24 mouse cellular contexts compared by ENCODE assay signal in the genomic region with DNA sequence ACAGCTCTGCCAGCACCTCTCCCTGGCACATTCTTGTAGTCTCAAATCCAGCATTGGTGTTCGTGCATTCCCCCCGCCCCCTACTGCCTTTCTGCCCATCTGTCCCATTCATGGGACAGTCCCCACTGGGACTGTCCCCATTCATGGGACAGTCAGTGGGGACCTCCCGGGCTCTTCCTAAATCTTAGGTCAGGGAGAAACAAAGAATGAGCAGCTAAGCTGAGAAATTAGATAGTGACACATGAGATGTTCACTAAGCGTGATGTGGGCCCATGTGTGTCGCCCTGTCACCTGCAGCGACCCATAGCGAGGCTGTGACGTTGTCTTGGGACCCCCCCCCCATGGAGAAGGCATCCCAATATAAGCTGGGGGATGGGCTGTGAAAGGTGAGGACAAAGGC. TPM values are rescaled to one million over a fixed set of nuclear protein-coding genes. Genes with fewer than 3 reads are reported as not detected.
DNase-seq lines count a peak whose midpoint lies in the region; ATAC-seq and TF ChIP-seq lines count a peak whose summit lies in the region.
"Had no signal": no experiment of that assay in that cellular context is flagged by ENCODE, and none has a peak within 500 bp of the region (broad histone marks: within the 10 kb centered on the region; RNA-seq: fewer than 3 reads in every experiment).

No protein-coding gene starts in this region.

- 68% methylated on average over 8 of the region's 8 CpGs for WGBS in embryonic facial prominence, embryonic 14.5 days
- 77% methylated on average over 8 of the region's 8 CpGs for WGBS in embryonic facial prominence, embryonic 10.5 days

- peak overlapping the region; percentile 15; the same call in 1 of the 2 replicates for H3K27ac ChIP-seq in embryonic facial prominence, embryonic 14.5 days (replicated peaks; ENCODE audit: low read depth, low read length)
- H3K27ac ChIP-seq in embryonic facial prominence, embryonic 10.5 days (replicated peaks): no peak overlapping the region
- H3K27ac ChIP-seq in CH12.LX (ENCODE audit: insufficient read depth, low read depth): peak overlapping the region; percentile 80

- TF ChIP-seq EP300 in CH12.LX (IDR thresholded peaks at IDR 0.05; ENCODE audit: low read length): peak; percentile 87

- dilution Hi-C loops in CH12.LX (cut with MboI; ENCODE audit: extremely low pct_ligation_motif_present, extremely low pct_unique_long_range_greater_than_20kb, low sequenced_read_pairs): no loop called here

- H3K4me1 ChIP-seq in embryonic facial prominence, embryonic 14.5 days (ENCODE audit: control insufficient read depth, insufficient read depth, low read length): no peaks in the 10 kb centered on the region
- peaks cover 7% of the 10 kb centered on the region for H3K4me1 ChIP-seq in embryonic facial prominence, embryonic 10.5 days
- H3K4me1 ChIP-seq in CH12.LX (ENCODE audit: control insufficient read depth in 1 of 2, insufficient read depth in 2 of 2): peaks cover 37 to 83% of the 10 kb centered on the region in 2 experiments

- H3K36me3 ChIP-seq in embryonic facial prominence, embryonic 14.5 days (ENCODE audit: control insufficient read depth, insufficient read depth, low read length): no peaks in the 10 kb centered on the region
- no peaks in the 10 kb centered on the region for H3K36me3 ChIP-seq in embryonic facial prominence, embryonic 10.5 days (replicated peaks)
- H3K36me3 ChIP-seq in CH12.LX (replicated peaks in 1 of 2; ENCODE audit: control insufficient read depth in 1 of 2, insufficient read depth in 1 of 2, low read length in 1 of 2): peaks cover 54 to 77% of the 10 kb centered on the region in 2 experiments
- H3K36me3 ChIP-seq: G1E had no signal

- no peak for ATAC-seq in embryonic facial prominence, embryonic 14.5 days (ENCODE audit: low read depth)
- ATAC-seq: activated CD4-positive, CD25-positive, alpha-beta regulatory T cell, adult 4 months; CD4-positive, CD25-positive, alpha-beta regulatory T cell, adult 4 months; Patski had no signal

- TF ChIP-seq RAD21 in CH12.LX (IDR thresholded peaks at IDR 0.05; ENCODE audit: low read depth, low read length): no peak; the same call in 1 of the 2 replicates

- in situ Hi-C loops in CH12.LX (cut with MboI; ENCODE audit: low pct_ligation_motif_present, low pct_unique_long_range_greater_than_20kb, low sequenced_read_pairs): no loop called here

- no peak overlapping the region for H3K4me3 ChIP-seq in embryonic facial prominence, embryonic 14.5 days (ENCODE audit: low read depth, low read length)
- no peak overlapping the region for H3K4me3 ChIP-seq in embryonic facial prominence, embryonic 10.5 days
- H3K4me3 ChIP-seq in CH12.LX (replicated peaks in 1 of 3; ENCODE audit: low read depth in 2 of 3, low read length in 2 of 3, poor library complexity in 1 of 3): no peak overlapping the region

- DNase-seq in embryonic facial prominence, embryonic 14.5 days (ENCODE audit: low spot score): no peak
- DNase-seq in embryonic facial prominence, embryonic 10.5 days (ENCODE audit: low spot score): no peak
- peak; percentile 88 for DNase-seq in CH12.LX (ENCODE audit: extremely low read depth)
- DNase-seq in adrenal gland, adult 8-10 months: no peak
- DNase-seq: adrenal gland, adult 2 months; adrenal gland, postnatal 10 days; adrenal gland, postnatal 14 days; adrenal gland, postnatal 25 days; adrenal gland, postnatal 36 days; B cell, adult 2 months; cerebellum, adult 11 months; cerebellum, adult 11-12 months; cerebellum, adult 18-20 months; cerebellum, adult 2 months; cerebellum, adult 8-10 months had no signal

- H3K27me3 ChIP-seq in embryonic facial prominence, embryonic 14.5 days (replicated peaks; ENCODE audit: control insufficient read depth, insufficient read depth, low read length): no peaks in the 10 kb centered on the region; the same call in 1 of the 2 replicates
- peaks cover 44% of the 10 kb centered on the region for H3K27me3 ChIP-seq in embryonic facial prominence, embryonic 10.5 days (replicated peaks; ENCODE audit: low read depth, poor library complexity, severe bottlenecking)
- H3K27me3 ChIP-seq in CH12.LX (replicated peaks): no peaks in the 10 kb centered on the region

- no peak overlapping the region for H3K9ac ChIP-seq in embryonic facial prominence, embryonic 14.5 days (ENCODE audit: low read depth, low read length)
- 0 out of 2 replicates have a peak overlapping the region, but pooled peaks have one; percentile 12 for H3K9ac ChIP-seq in CH12.LX (ENCODE audit: insufficient read depth, low read depth)

- TF ChIP-seq POLR2A in CH12.LX (IDR thresholded peaks at IDR 0.05; ENCODE audit: low read depth, low read length): no peak

- no peaks in the 10 kb centered on the region; the same call in 1 of the 2 replicates for H3K79me2 ChIP-seq in CH12.LX (replicated peaks; ENCODE audit: control insufficient read depth, extremely low read depth, insufficient read depth, poor library complexity, severe bottlenecking)

- H3K9me3 ChIP-seq in embryonic facial prominence, embryonic 14.5 days (ENCODE audit: control insufficient read depth, low read length): no peaks in the 10 kb centered on the region
- H3K9me3 ChIP-seq in embryonic facial prominence, embryonic 10.5 days: no peaks in the 10 kb centered on the region
- no peaks in the 10 kb centered on the region for H3K9me3 ChIP-seq in CH12.LX (replicated peaks; ENCODE audit: low read length)

- no peak overlapping the region for H3K4me2 ChIP-seq in embryonic facial prominence, embryonic 14.5 days (ENCODE audit: low read depth, low read length)
- H3K4me2 ChIP-seq in CH12.LX (ENCODE audit: insufficient read depth, low read depth, poor library complexity, severe bottlenecking): peak overlapping the region; percentile 39

- no peak for TF ChIP-seq CTCF in CH12.LX (conservative IDR thresholded peaks at IDR 0.05 in 1 of 2, IDR thresholded peaks at IDR 0.05 in 1 of 2; ENCODE audit: low read depth in 2 of 2, low read length in 2 of 2)

TF ChIP-seq in CH12.LX, 34 proteins besides CTCF, POLR2A, EP300 and RAD21:
- TF ChIP-seq SIN3A (IDR thresholded peaks at IDR 0.05; ENCODE audit: low read length): peak; percentile 69; the same call in 1 of the 2 replicates
- peak; percentile 69; the same call in 1 of the 2 replicates for TF ChIP-seq MXI1 (IDR thresholded peaks at IDR 0.05; ENCODE audit: low read depth, low read length)
- TF ChIP-seq USF2 (conservative IDR thresholded peaks at IDR 0.05; ENCODE audit: low read depth, low read length): no peak
- TF ChIP-seq NELFE (IDR thresholded peaks at IDR 0.05; ENCODE audit: low read depth, low read length): 0 out of 2 replicates have a peak, but pooled peaks have one; percentile 22
- no peak for TF ChIP-seq PAX5 (IDR thresholded peaks at IDR 0.05; ENCODE audit: low read length)
- TF ChIP-seq BHLHE40 (IDR thresholded peaks at IDR 0.05; ENCODE audit: low read depth, low read length): peak; percentile 97
- TF ChIP-seq IRF4 (IDR thresholded peaks at IDR 0.05; ENCODE audit: low read depth, low read length): peak; percentile 73
- TF ChIP-seq CHD1 (IDR thresholded peaks at IDR 0.05; ENCODE audit: low read depth, low read length): no peak
- TF ChIP-seq TCF12 (IDR thresholded peaks at IDR 0.05; ENCODE audit: low read depth, low read length): peak; percentile 92
- peak; percentile 76; the same call in 1 of the 2 replicates for TF ChIP-seq RCOR1 (conservative IDR thresholded peaks at IDR 0.05; ENCODE audit: low read depth, low read length)
- no peak for TF ChIP-seq ZC3H11A (IDR thresholded peaks at IDR 0.05; ENCODE audit: low read depth, low read length)
- TF ChIP-seq MEF2A (IDR thresholded peaks at IDR 0.05; ENCODE audit: borderline replicate concordance, low read depth, low read length): peak; percentile 78
- TF ChIP-seq CHD2 (IDR thresholded peaks at IDR 0.05; ENCODE audit: low read length): peak; percentile 57
- peak; percentile 96 for TF ChIP-seq ETS1 (conservative IDR thresholded peaks at IDR 0.05; ENCODE audit: low read depth, low read length)
TF ChIP-seq in CH12.LX: peak in this region for 10.

RNA-seq across cellular contexts. Expression of gene Trp73, which starts 48.7 kb away (rescaled TPM):
- 3.5 and 3.8 TPM in 2 replicates for polyA plus RNA-seq in embryonic facial prominence, embryonic 14.5 days (2014; fragmentation: Nextera tagmentation; extraction: Ambion mirVana)
- 0.59 and 0.97 TPM in 2 replicates for polyA plus RNA-seq in embryonic facial prominence, embryonic 10.5 days (2016; fragmentation: Nextera tagmentation; extraction: Ambion mirVana)
- total RNA-seq in CH12.LX (2012; rRNA removed) (27.7 and 34.3 TPM in 2 replicates), CH12.LX (2014; rRNA removed) (12.5 and 14.0 TPM in 2 replicates)
- polyA plus RNA-seq in CH12.LX (2012; ENCODE audit: insufficient read length, low read depth): 19.0 and 30.0 TPM in 2 replicates
- total RNA-seq in adrenal gland, adult 8-10 months (2022): under 1 TPM in 1 of 4 experiments, not detected in 3; 0.22 TPM
- total RNA-seq: adrenal gland, adult 18-20 months; adrenal gland, adult 2 months; adrenal gland, postnatal 14 days; adrenal gland, postnatal 25 days; adrenal gland, postnatal 36 days had no signal
- polyA plus RNA-seq: activated CD4-positive, CD25-positive, alpha-beta regulatory T cell, adult 4 months; CD4-positive, CD25-positive, alpha-beta regulatory T cell, adult 4 months; G1E had no signal

RNA-seq across cellular contexts. Expression of gene Ccdc27, which starts 48.9 kb away (rescaled TPM):
- 0.09 TPM in 1 of 2 replicates, not detected in the other for polyA plus RNA-seq in embryonic facial prominence, embryonic 14.5 days (2014; fragmentation: Nextera tagmentation; extraction: Ambion mirVana)
- not detected in 2 replicates for polyA plus RNA-seq in embryonic facial prominence, embryonic 10.5 days (2016; fragmentation: Nextera tagmentation; extraction: Ambion mirVana)
- not detected in 2 replicates for total RNA-seq in CH12.LX (2012; rRNA removed)
- total RNA-seq in CH12.LX (2014; rRNA removed): not detected in 2 replicates
- not detected in 2 replicates for polyA plus RNA-seq in CH12.LX (2012; ENCODE audit: insufficient read length, low read depth)
- not detected for total RNA-seq in adrenal gland, adult 8-10 months (2022)
- total RNA-seq: adrenal gland, adult 18-20 months; adrenal gland, adult 2 months; adrenal gland, postnatal 10 days; adrenal gland, postnatal 14 days; adrenal gland, postnatal 25 days; adrenal gland, postnatal 36 days; ES-E14; G1E; MEL had no signal
- polyA plus RNA-seq: activated CD4-positive, CD25-positive, alpha-beta regulatory T cell, adult 4 months; adrenal gland, adult 2 months; brain, embryonic 14.5 days; C2C12; CD4-positive, CD25-positive, alpha-beta regulatory T cell, adult 4 months; cerebellum, adult 2 months; G1E had no signal

RNA-seq across cellular contexts. Expression of gene Wrap73, which starts 50.8 kb away (rescaled TPM):
- polyA plus RNA-seq in embryonic facial prominence, embryonic 14.5 days (2014; fragmentation: Nextera tagmentation; extraction: Ambion mirVana): 36.8 and 43.2 TPM in 2 replicates
- 45.5 and 50.1 TPM in 2 replicates for polyA plus RNA-seq in embryonic facial prominence, embryonic 10.5 days (2016; fragmentation: Nextera tagmentation; extraction: Ambion mirVana)
- 70.1 and 77.6 TPM in 2 replicates for total RNA-seq in CH12.LX (2012; rRNA removed)
- total RNA-seq in CH12.LX (2014; rRNA removed): 42.4 and 49.3 TPM in 2 replicates
- polyA plus RNA-seq in CH12.LX (2012; ENCODE audit: insufficient read length, low read depth): 31.5 and 32.1 TPM in 2 replicates
- 10 to 100 TPM; 21.6 to 28.6 (median 22.8) TPM for total RNA-seq in adrenal gland, adult 8-10 months (2022)
